22 mouse cellular contexts compared by ENCODE assay signal in genomic region chr4:151474895-151475470, GRCm38 (mm10).
DNase-seq lines count a peak whose midpoint lies in the region; ATAC-seq and TF ChIP-seq lines count a peak whose summit lies in the region.
"Had no signal": no experiment of that assay in that cellular context is flagged by ENCODE, and none has a peak within 500 bp of the region (broad histone marks: within the 10 kb centered on the region; RNA-seq: fewer than 3 reads in every experiment).

No protein-coding gene starts in this region.

- no peaks in the 10 kb centered on the region for H3K4me1 ChIP-seq in kidney, adult 2 months (ENCODE audit: control insufficient read depth, insufficient read depth, low read length)
- no peaks in the 10 kb centered on the region for H3K4me1 ChIP-seq in kidney, postnatal 0 days (replicated peaks; ENCODE audit: insufficient read depth, low read length)
- peaks cover 16% of the 10 kb centered on the region for H3K4me1 ChIP-seq in hindbrain, embryonic 14.5 days (replicated peaks; ENCODE audit: control insufficient read depth, insufficient read depth, low read length)
- H3K4me1 ChIP-seq: embryonic facial prominence, embryonic 12.5 days; forebrain, embryonic 15.5 days; heart, embryonic 13.5 days had no signal

- no peak for TF ChIP-seq CTCF in kidney, adult 2 months (conservative IDR thresholded peaks at IDR 0.05; ENCODE audit: insufficient read depth, insufficient read length, low read depth, low read length)
- TF ChIP-seq CTCF in kidney, postnatal 0 days (IDR thresholded peaks at IDR 0.05; ENCODE audit: low read depth), result no peak

- no peak overlapping the region for H3K9ac ChIP-seq in kidney, postnatal 0 days (ENCODE audit: low read depth, low read length)
- H3K9ac ChIP-seq in hindbrain, embryonic 14.5 days, result no peak overlapping the region
- H3K9ac ChIP-seq: embryonic facial prominence, embryonic 12.5 days; forebrain, embryonic 15.5 days; heart, embryonic 13.5 days had no signal

- H3K27ac ChIP-seq in kidney, adult 2 months (ENCODE audit: insufficient read depth, low read depth, low read length), result no peak overlapping the region
- H3K27ac ChIP-seq in kidney, postnatal 0 days, result no peak overlapping the region
- H3K27ac ChIP-seq in hindbrain, embryonic 14.5 days, result 0 out of 2 replicates have a peak overlapping the region, but pooled peaks have one; percentile 32
- H3K27ac ChIP-seq: embryonic facial prominence, embryonic 12.5 days; forebrain, embryonic 15.5 days; heart, embryonic 13.5 days had no signal

- H3K36me3 ChIP-seq in kidney, adult 2 months (ENCODE audit: control insufficient read depth, insufficient read depth, low read length), result no peaks in the 10 kb centered on the region
- H3K36me3 ChIP-seq in kidney, postnatal 0 days (ENCODE audit: insufficient read depth, low read length), result no peaks in the 10 kb centered on the region
- H3K36me3 ChIP-seq in hindbrain, embryonic 14.5 days (replicated peaks; ENCODE audit: control insufficient read depth, insufficient read depth), result no peaks in the 10 kb centered on the region
- H3K36me3 ChIP-seq: embryonic facial prominence, embryonic 12.5 days; forebrain, embryonic 15.5 days; G1E; heart, embryonic 13.5 days had no signal

- intact Hi-C loops in heart, postnatal 10 days (cut with DNase I), result no loop called here

- no peak overlapping the region for H3K4me2 ChIP-seq in kidney, postnatal 0 days (ENCODE audit: low read length)
- no peak overlapping the region for H3K4me2 ChIP-seq in hindbrain, embryonic 14.5 days (replicated peaks)
- H3K4me2 ChIP-seq: embryonic facial prominence, embryonic 12.5 days; forebrain, embryonic 15.5 days; heart, embryonic 13.5 days had no signal

- no peak overlapping the region for H3K4me3 ChIP-seq in kidney, adult 2 months (ENCODE audit: insufficient read depth, low read depth, low read length)
- H3K4me3 ChIP-seq in kidney, postnatal 0 days (replicated peaks; ENCODE audit: low read depth, low read length), result no peak overlapping the region
- no peak overlapping the region for H3K4me3 ChIP-seq in hindbrain, embryonic 14.5 days (replicated peaks; ENCODE audit: low read length)
- H3K4me3 ChIP-seq: embryonic facial prominence, embryonic 12.5 days; forebrain, embryonic 15.5 days; heart, embryonic 13.5 days had no signal

- no peak for TF ChIP-seq POLR2A in kidney, adult 2 months (IDR thresholded peaks at IDR 0.05; ENCODE audit: low read depth, low read length)

- no peaks in the 10 kb centered on the region for H3K27me3 ChIP-seq in kidney, adult 2 months (replicated peaks; ENCODE audit: control insufficient read depth, insufficient read depth, low read length)
- no peaks in the 10 kb centered on the region for H3K27me3 ChIP-seq in kidney, postnatal 0 days (ENCODE audit: insufficient read depth, low read length)
- H3K27me3 ChIP-seq in hindbrain, embryonic 14.5 days (ENCODE audit: control insufficient read depth, insufficient read depth, low read length), result no peaks in the 10 kb centered on the region
- H3K27me3 ChIP-seq: forebrain, embryonic 15.5 days had no signal

- WGBS in kidney, adult 2 months, result 28% methylated on average over 16 of the region's 16 CpGs
- 35% methylated on average over 16 of the region's 16 CpGs for WGBS in kidney, postnatal 0 days
- 30% methylated on average over 16 of the region's 16 CpGs for WGBS in hindbrain, embryonic 14.5 days

- peak; percentile 16 for DNase-seq in embryo, embryonic 10 days (ENCODE audit: low spot score)
- no peak for DNase-seq in embryo, embryonic 9.5 days (ENCODE audit: extremely low spot score)
- peak; percentile 21 for DNase-seq in kidney, adult 2 months
- DNase-seq in kidney, postnatal 10 days, result no peak
- peak; percentile 69 for DNase-seq in kidney, postnatal 0 days (ENCODE audit: low spot score)
- no peak for DNase-seq in kidney, adult 11 months
- DNase-seq in hindbrain, embryonic 14.5 days (ENCODE audit: low spot score), result no peak
- DNase-seq in heart, postnatal 10 days, result no peak
- DNase-seq: adrenal gland, adult 8-10 months; adrenal gland, postnatal 36 days; B cell, adult 2 months; cerebellum, adult 2 months; cerebellum, postnatal 10 days; embryo, embryonic 11 days; gastrocnemius, postnatal 36 days; heart, adult 11 months; heart, postnatal 4 days had no signal

- no peaks in the 10 kb centered on the region for H3K9me3 ChIP-seq in kidney, postnatal 0 days (replicated peaks; ENCODE audit: low read length)
- H3K9me3 ChIP-seq in hindbrain, embryonic 14.5 days (ENCODE audit: control insufficient read depth, low read length), result peaks cover 6% of the 10 kb centered on the region; the same call in 1 of the 2 replicates
- H3K9me3 ChIP-seq: embryonic facial prominence, embryonic 12.5 days; heart, embryonic 13.5 days had no signal

- ATAC-seq in kidney, postnatal 0 days (replicated peaks; ENCODE audit: low FRiP score, low read depth), result peak; percentile 62
- no peak for ATAC-seq in hindbrain, embryonic 14.5 days (ENCODE audit: low FRiP score)
- ATAC-seq: CD4-positive, CD25-positive, alpha-beta regulatory T cell, adult 4 months; forebrain, embryonic 15.5 days had no signal

Comparison
In these comparisons a context has a peak if more than half of its experiments do, and no peak if none do; other contexts are left out.
1. DNase-seq: peak in embryo, embryonic 10 days (single experiment), kidney, adult 2 months (single experiment) and kidney, postnatal 0 days (single experiment); none in embryo, embryonic 9.5 days (single experiment), kidney, postnatal 10 days (single experiment), kidney, adult 11 months (single experiment), hindbrain, embryonic 14.5 days (single experiment) and heart, postnatal 10 days (0 of 2).